Mouse (Mus musculus): ENCODE measurements around the gene Tmc6.

Gene Tmc6

DNA sequence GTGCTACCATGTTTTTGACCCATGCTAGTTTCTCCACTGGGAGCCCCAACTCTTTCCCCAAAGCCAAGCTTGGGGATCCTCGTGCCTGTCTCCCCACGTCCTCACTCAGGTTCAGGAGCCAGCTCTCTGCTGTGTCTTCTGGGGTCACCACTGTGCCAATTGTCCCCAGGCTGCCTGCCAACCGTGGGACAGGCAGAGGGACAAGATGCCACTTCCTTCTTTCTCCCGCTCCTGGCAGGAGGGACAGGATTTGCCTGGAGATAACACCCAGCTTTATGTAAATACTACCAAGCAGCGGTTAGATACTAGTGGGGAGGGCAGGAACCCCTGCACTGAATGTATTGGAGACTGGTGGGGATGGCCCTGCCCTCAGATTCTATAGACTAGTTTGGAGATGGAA lies 31.9 kb upstream of the Tmc6 start:
- in situ Hi-C loops (cut with MboI): no loop called here

DNA sequence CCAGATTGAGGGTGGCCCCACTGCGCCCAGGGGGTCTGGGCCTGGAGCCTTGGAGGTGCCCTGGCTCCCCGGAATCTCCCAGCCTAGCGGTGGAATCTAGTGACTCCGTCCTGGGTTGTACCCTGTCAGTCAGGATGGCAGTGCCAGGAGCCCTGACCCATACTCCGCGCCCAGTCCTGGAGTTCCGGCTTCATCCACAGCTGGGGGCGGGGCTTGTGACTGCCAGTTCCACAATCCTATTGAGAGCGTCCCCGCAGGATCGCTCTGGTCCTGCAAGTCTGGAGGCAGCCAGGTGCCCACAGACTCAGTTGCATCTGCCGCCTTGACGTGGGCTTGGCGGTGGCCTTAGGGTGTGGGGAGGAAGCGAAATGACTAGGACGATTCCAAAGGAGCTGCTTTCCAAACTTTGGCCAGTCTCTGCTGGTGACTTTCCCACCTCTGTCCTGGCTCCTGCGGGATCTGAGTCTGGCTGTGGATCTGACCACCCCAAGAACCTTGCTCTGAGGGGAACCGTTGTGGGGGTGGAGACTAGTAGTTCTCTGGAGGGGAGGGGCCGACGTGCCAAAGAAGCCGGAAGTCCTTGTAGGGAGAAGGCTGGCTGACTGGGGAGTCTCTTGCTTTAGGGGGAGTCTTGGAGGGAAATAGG lies 28.5 kb upstream of the Tmc6 start:
- in situ Hi-C loops (cut with MboI): no loop called here

- in situ Hi-C loops (cut with MboI): no loop called here
Observed at GRCm38 (mm10) chr11:117809407-117810311, 27.7 kb upstream of the Tmc6 start, which contains the start of the genes Gm20708 and Syngr2. Gene Gm20708, plus strand, starts transcription at chr11:117809668. Gene Syngr2, plus strand, starts transcription at chr11:117809668.

- in situ Hi-C loops (cut with MboI): no loop called here
Observed at GRCm38 (mm10) chr11:117806781-117807180, 24.8 kb upstream of the Tmc6 start.

- in situ Hi-C loops (cut with MboI): no loop called here
Observed at GRCm38 (mm10) chr11:117803166-117803688, 21.2 kb upstream of the Tmc6 start.

GRCm38 (mm10) chr11:117801650-117802049 lies 19.7 kb upstream of the Tmc6 start:
- in situ Hi-C loops (cut with MboI): no loop called here

GRCm38 (mm10) chr11:117800038-117800437 lies 18.0 kb upstream of the Tmc6 start:
- in situ Hi-C loops (cut with MboI): no loop called here

DNA sequence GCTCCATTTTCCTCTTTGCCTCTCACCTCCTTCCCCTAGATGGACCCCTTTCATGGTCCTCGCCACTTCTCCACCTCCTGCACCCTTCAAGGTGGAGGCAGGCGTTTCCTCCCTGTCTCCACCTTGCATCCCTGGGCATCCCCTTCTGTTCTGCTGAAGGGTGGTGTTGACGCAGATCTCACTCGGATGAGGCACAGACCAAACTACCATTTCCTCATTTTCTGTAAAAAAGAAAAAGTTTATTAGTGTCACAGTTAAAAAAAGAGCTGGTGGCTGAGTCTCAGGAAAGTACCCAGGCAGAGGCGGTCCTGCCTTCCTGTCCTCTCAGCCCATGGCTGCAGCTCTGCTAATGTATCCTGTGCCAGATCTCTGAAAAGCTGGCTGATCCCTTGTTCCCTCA lies 17.2 kb upstream of the Tmc6 start:
- in situ Hi-C loops (cut with MboI): no loop called here

- in situ Hi-C loops (cut with MboI): no loop called here
Observed at GRCm38 (mm10) chr11:117798160-117798541, 16.2 kb upstream of the Tmc6 start.

DNA sequence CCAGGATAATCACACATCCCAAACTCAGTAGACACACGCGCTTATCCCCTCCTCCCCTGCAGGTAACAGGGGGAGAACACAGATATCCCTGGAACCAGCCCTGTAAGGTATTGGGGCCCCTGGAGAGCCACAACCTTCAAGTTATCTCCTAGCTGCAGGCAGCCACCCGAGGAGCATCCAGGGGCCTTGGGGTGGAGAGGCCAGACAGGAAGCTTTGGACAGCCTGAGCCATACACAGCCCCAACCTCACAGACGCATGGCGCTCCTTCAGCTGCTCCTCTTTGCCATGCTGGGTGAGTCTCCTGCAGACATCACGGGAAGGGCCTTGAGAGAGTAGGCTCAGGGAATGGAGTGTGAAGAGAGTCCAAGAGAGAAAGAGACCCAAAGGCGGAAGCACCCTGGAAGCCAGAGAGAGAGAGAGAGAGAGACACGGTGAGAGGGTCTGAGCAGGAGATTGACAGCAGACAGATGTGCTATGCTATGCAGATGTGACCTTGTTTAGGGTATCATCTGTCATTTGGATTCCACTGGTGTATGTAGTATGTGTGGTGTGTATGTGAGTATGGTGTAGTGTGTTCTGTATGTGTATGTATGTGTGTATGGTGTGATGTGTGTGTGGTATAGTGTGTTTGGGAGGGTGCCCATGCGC lies 15.6 kb upstream of the Tmc6 start, which contains the start of gene 6030468B19Rik:
Gene 6030468B19Rik, plus strand, starts transcription at position 150 of the 649 bp plus-strand sequence.
- in situ Hi-C loops (cut with MboI): no loop called here

- in situ Hi-C loops (cut with MboI): no loop called here
Observed at GRCm38 (mm10) chr11:117796954-117797353, 15.0 kb upstream of the Tmc6 start.

DNA sequence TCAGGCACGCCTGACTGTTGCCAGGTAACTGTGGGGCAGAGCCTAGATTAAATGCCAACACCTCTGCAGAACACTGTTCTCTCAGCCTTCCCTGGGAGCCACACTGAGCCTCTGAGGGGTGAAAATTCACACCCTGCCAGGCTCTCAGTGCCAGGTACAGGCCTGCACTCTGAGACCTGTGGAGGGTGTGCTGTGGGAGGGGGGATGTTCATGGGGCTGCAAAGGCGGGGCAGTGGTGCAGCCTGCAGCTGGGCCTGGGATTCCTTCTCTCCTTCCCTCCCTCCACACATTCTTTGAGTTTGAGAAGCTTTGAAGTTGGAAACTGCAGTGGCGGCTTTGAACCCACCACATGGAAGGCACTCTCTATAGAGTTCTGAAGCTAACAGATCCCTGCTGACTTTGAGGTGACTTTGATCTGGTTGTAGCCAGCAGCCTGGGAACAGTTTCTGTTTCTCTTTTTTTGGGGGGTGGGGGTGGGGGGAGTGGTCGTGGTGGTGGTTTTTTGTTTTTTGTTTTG lies 12.1 kb upstream of the Tmc6 start:
- in situ Hi-C loops (cut with MboI): loop anchor here (5.0 kb wide), 1 partner anchor 33 kb away; the partner anchor contains the start of genes Afmid and Tk1

- in situ Hi-C loops (cut with MboI): loop anchor here (5.0 kb wide), 1 partner anchor 35 kb away; the partner anchor contains the start of genes Afmid and Tk1
Observed at GRCm38 (mm10) chr11:117792281-117792888, 10.4 kb upstream of the Tmc6 start.

- in situ Hi-C loops (cut with MboI): loop anchor here (5.0 kb wide), 1 partner anchor 36 kb away; the partner anchor contains the start of genes Afmid and Tk1
Observed at GRCm38 (mm10) chr11:117791441-117791761, 9.4 kb upstream of the Tmc6 start.

- in situ Hi-C loops (cut with MboI): loop anchor here (5.0 kb wide), 1 partner anchor 36 kb away; the partner anchor contains the start of genes Afmid and Tk1
Observed at GRCm38 (mm10) chr11:117790703-117791440, 8.9 kb upstream of the Tmc6 start.

- in situ Hi-C loops (cut with MboI): loop anchor here (5.0 kb wide), 1 partner anchor 37 kb away; the partner anchor contains the start of genes Afmid and Tk1
Observed at GRCm38 (mm10) chr11:117790286-117790685, 8.3 kb upstream of the Tmc6 start.

- in situ Hi-C loops (cut with MboI): loop anchor here (5.0 kb wide), 1 partner anchor 76 kb away; no protein-coding TSS in a partner anchor
Observed at GRCm38 (mm10) chr11:117788481-117788880, 6.5 kb upstream of the Tmc6 start.

GRCm38 (mm10) chr11:117786294-117786693 lies 4.3 kb upstream of the Tmc6 start:
- in situ Hi-C loops (cut with MboI): loop anchor here (5.0 kb wide), 1 partner anchor 74 kb away; no protein-coding TSS in a partner anchor

- in situ Hi-C loops (cut with MboI): no loop called here
Observed at GRCm38 (mm10) chr11:117783683-117784309, 1.8 kb upstream of the Tmc6 start.

GRCm38 (mm10) chr11:117783089-117783488 lies 1.1 kb upstream of the Tmc6 start:
- in situ Hi-C loops (cut with MboI): no loop called here
